Mouse (Mus musculus): ENCODE measurements around the gene Gm16253. TPM values are rescaled to one million over a fixed set of nuclear protein-coding genes. Genes with fewer than 3 reads are reported as not detected.
"Not testable (repeated sequence)": the region's sequence is repeated elsewhere in the genome, so short reads cannot be mapped to it uniquely, and the experiment has no call there.

The Gm16253 gene
- polyA plus RNA-seq, 1 experiment, result not detected

DNA sequence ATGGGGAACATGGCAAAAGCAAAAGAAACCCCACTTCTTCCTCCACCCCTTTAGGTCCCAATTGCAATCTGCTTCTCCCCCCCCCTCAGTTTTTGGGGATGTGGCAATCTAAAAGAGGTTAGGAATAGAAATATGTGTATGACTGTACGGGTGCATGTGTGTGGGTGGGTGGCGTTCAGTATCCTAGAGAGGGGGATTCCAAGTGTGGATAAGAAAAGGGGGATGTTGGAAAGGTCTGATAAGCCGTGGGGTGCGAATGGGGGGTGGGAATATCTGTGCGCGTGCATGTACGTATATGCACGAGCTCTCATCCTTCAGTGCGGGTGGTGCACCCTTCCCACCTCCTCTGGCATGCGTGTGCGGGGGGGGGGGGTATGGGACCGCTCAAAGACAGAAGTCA, 20.1 kb downstream of the Gm16253 start:
- H3K4me3 ChIP-seq (ENCODE audit: insufficient read depth, low read depth, low read length), result peak overlapping the region; percentile 56
- H3K4me1 ChIP-seq (ENCODE audit: control insufficient read depth, insufficient read depth, insufficient read length, low read length), result peaks cover 6% of the 10 kb centered on the region
- no peak overlapping the region for H3K27ac ChIP-seq (replicated peaks; ENCODE audit: low read depth, low read length)

DNA sequence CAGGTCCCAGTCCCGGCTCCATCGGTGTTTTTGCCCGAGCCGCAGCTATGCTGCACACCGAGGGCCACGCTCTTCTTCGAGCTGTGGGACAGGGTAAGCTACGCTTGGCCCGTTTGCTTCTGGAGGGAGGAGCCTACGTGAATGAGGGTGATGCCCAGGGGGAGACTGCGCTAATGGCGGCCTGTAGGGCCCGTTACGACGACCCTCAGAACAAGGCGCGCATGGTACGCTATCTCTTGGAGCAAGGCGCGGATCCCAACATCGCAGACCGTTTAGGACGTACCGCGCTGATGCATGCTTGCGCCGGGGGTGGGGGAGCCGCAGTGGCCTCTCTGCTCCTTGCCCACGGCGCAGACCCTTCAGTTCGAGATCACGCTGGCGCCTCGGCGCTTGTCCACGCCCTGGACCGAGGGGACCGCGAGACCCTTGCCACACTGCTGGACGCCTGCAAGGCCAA, 20.7 kb downstream of the Gm16253 start:
- Histone ChIP-seq H3K4me3 (ENCODE audit: insufficient read depth, low read depth, low read length) (peak overlapping the region; percentile 56), H3K4me1 (ENCODE audit: control insufficient read depth, insufficient read depth, insufficient read length, low read length) (peaks cover 3% of the 10 kb centered on the region), H3K27ac (replicated peaks; ENCODE audit: low read depth, low read length) (peak overlapping the region; percentile 25; the same call in 1 of the 2 replicates)

DNA sequence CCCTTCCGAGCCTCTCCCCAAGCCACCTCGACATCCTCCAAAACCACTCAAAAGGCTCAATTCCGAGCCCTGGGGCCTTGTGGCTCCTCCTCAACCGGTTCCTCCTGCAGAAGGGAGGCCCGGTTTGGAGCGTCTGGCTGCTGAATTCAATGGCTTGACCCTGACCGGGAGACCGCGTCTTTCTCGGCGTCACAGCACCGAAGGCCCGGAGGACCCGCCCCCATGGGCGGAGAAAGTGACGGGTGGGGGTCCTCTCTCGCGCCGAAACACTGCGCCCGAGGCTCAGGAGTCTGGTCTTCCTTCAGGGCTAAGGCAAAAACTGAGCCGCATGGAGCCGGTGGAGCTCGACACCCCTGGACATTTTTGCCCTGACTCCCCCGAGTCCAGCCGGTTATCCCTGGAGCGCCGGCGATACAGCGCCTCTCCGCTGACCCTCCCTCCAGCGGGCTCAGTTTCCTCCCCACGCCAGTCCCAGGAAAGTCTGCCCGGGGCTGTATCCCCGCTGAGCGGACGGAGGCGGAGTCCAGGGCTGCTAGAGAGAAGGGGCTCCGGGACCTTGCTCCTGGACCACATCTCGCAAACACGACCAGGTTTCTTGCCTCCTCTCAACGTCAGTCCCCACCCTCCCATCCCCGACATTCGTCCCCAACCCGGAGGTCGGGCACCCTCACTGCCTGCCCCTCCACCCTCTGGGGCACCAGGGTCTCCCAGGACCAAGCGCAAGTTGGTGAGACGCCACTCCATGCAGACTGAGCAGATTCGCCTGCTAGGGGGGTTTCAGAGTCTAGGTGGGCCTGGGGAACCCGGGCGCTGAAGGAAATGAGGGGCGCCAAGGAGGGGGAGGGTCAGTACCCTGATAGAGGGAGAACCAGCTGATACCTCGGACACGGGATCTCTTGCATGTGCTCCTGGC, 21.6 kb downstream of the Gm16253 start:
- Histone ChIP-seq H3K27ac (replicated peaks; ENCODE audit: low read depth, low read length) (peak overlapping the region; percentile 35), H3K4me1 (ENCODE audit: control insufficient read depth, insufficient read depth, insufficient read length, low read length) (peaks cover 3% of the 10 kb centered on the region), H3K4me3 (ENCODE audit: insufficient read depth, low read depth, low read length) (peak overlapping the region; percentile 56)

DNA sequence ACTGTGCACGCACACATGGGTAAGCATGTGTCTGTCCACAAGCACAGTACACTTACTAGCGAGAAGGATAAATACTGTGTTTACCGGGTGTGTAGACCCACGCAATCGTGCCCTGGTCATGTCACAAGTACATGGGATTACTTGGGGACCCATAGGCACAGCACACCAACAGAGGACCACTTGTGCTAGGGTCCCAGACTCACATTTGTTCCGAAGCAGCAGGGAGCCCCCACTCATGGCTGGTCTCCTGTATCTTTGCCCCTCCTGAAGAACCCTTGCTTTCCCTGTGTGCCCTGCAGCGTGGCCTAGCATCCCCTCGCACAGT, 22.2 kb downstream of the Gm16253 start:
- Histone ChIP-seq H3K27ac (replicated peaks; ENCODE audit: low read depth, low read length) (no peak overlapping the region), H3K4me1 (ENCODE audit: control insufficient read depth, insufficient read depth, insufficient read length, low read length) (peaks cover 3% of the 10 kb centered on the region)

DNA sequence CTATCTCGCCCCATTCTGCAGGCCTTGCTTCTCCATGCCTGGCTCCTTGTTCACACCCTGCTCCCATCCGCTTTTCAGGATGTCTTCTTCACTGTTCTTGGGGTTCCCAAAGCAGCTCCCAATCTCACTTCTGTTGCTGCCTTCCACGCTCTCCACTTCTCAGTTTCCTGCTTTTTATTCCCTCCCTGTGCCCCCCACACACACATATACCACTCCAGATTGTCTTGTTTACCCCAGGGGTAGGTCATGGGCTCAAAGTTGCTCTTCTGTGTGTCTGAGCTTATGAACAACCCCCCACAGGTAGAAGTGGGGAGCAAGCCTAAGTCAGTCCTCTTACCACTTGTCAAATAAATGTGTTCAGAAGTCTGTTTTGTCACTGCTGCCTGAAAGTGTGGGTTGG, 22.6 kb downstream of the Gm16253 start:
- H3K4me1 ChIP-seq (ENCODE audit: control insufficient read depth, insufficient read depth, insufficient read length, low read length), result peaks cover 3% of the 10 kb centered on the region
- H3K4me3 ChIP-seq (ENCODE audit: insufficient read depth, low read depth, low read length), result no peak overlapping the region
- no peak overlapping the region for H3K27ac ChIP-seq (replicated peaks; ENCODE audit: low read depth, low read length)

More for the DNA sequence above, 22.2 kb downstream of the Gm16253 start:
- H3K4me3 ChIP-seq (ENCODE audit: insufficient read depth, low read depth, low read length), result no peak overlapping the region

DNA sequence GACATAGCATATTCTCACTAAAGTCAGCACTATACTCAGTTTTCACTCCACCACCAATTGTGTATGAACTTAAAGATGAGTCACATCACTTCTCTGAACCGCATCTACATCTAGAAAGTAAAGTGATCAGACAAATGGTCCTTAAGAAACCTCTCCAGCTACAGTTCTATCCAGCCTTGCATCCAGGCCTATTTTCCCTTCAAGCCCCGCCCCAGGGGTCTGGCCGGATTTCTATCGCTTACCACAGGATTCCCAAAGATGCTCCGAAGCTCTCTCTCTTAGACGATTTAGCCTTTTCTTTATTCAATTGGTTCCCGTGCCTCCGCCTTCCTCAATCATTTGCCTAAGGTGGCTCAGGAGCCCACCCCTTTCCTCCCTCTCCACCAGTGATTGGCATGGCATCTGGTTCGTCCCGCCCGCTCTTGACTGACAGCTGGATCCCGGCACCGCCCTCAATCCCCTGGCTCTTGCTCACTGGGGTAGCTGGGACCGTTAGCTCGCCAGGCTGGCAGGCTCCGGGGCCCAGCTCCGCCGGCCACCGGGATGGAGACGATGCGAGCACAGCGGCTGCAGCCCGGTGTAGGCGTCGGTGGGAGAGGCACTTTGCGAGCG, 24.0 kb downstream of the Gm16253 start, which contains the start of gene Lix1l:
Gene Lix1l, plus strand, starts transcription at position 511 of the 612 bp plus-strand sequence.
- Histone ChIP-seq H3K4me3 (ENCODE audit: insufficient read depth, low read depth, low read length) (peak within 1 kb of the TSS; percentile 67), H3K27ac (replicated peaks; ENCODE audit: low read depth, low read length) (peak within 1 kb of the TSS; percentile 70), H3K4me1 (ENCODE audit: control insufficient read depth, insufficient read depth, insufficient read length, low read length) (no peaks in the 10 kb centered on the region; the same call in 1 of the 2 replicates)

DNA sequence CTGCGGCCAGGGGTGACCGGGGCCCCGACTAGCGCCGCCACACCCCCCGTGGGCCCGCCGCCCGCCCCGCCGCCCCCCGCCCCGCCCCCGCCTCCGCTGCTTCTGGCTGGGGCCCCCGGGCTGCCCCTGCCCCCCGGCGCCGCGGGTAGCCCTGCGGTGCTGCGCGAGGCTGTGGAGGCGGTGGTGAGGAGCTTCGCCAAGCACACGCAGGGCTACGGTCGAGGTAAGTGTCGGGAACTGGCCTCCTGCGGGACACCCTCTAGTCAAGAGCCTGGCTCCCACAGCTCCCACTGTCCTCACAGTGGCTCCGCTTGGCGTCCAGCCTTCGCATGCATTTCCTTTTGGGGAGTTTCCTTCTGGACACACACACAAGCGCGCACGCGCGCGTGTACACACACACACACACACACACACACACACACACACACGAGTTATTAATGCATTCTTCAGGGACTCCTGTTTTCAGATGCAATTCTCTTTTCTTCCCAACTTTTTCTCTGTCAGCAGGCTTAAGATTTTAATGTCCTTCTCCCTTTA, 24.5 kb downstream of the Gm16253 start:
- H3K4me3 ChIP-seq (ENCODE audit: insufficient read depth, low read depth, low read length), result peak overlapping the region; percentile 67
- no peaks in the 10 kb centered on the region; the same call in 1 of the 2 replicates for H3K4me1 ChIP-seq (ENCODE audit: control insufficient read depth, insufficient read depth, insufficient read length, low read length)
- H3K27ac ChIP-seq (replicated peaks; ENCODE audit: low read depth, low read length), result peak overlapping the region; percentile 70

DNA sequence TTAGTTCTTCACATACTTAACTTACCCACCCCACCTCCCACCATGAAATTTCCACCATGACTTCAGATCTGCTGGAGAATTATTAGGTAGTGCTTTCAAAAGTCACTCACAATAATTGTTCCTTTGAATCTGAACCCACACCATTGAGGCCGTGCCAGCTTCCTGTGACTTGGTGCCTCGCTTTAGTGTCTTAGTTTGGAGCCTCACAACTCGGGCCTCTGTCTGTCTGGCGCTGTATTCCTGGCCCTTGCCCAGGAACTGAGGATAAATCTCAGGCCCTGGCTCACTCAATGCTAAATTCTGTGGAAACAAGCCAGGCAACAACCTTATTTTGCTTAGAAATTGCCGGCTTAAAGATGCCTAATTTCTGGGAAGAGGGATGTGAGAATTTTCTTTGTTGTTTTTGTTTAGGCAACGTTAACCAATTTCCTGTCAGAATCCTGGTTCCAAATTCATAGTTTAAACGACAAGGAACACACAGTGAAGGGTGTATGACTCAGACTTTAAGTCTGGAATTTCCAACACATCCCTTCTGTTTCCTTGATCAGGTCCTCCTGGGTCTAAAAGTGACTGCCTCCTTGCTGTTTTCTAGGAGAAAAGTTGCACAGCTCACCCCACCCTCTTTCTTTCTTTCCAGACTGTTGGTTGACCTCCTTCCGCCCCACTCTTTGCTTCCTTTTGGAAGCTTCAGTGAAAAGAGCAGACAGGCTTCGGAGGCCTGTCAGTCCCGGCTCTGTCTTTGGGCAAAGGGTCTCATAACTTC, 25.3 kb downstream of the Gm16253 start:
- Histone ChIP-seq H3K4me1 (ENCODE audit: control insufficient read depth, insufficient read depth, insufficient read length, low read length) (no peaks in the 10 kb centered on the region), H3K27ac (replicated peaks; ENCODE audit: low read depth, low read length) (peak overlapping the region; percentile 70), H3K4me3 (ENCODE audit: insufficient read depth, low read depth, low read length) (peak overlapping the region; percentile 67)

DNA sequence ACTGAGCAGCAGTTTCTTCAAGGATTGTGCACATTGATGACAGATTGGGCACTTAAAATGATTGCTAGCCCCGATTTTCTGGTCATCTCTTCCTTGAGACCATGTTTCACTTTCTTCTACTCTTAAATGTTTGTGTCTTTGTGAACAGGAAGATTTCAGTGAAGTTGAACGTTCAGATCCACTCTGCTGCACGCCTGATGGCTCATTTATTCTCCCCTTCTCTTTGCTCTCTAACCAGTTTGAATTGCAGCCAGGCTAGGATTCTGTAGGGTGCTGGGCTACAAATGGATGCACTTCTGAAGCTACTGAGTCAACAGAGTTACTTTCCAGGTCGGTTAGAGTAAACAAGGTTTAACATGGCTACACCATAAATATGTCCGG, 25.9 kb downstream of the Gm16253 start:
- H3K27ac ChIP-seq (replicated peaks; ENCODE audit: low read depth, low read length), result peak overlapping the region; percentile 70
- H3K4me1 ChIP-seq (ENCODE audit: control insufficient read depth, insufficient read depth, insufficient read length, low read length), result no peaks in the 10 kb centered on the region
- H3K4me3 ChIP-seq (ENCODE audit: insufficient read depth, low read depth, low read length), result peak overlapping the region; percentile 16

DNA sequence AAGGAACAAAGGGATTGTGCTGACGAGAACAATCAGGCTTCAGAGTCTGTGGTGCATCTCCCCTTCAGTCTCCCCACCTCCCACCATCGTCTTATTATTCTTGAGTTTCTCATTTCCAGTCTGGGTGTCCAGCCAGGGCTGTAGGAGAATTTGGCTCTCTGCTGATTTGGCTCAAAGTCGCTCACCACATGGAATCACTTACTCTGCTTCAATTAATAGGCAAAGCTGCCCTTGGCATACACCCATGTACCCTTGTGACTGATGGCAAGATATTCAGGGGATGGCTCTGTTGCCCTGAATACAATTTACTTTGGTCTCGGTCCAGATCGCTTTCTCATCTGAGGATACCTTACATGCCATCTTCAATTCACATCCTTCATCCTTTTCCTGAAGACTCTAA, 26.5 kb downstream of the Gm16253 start:
- no peak overlapping the region for H3K27ac ChIP-seq (replicated peaks; ENCODE audit: low read depth, low read length)
- H3K4me3 ChIP-seq (ENCODE audit: insufficient read depth, low read depth, low read length), result no peak overlapping the region
- no peaks in the 10 kb centered on the region for H3K4me1 ChIP-seq (ENCODE audit: control insufficient read depth, insufficient read depth, insufficient read length, low read length)

DNA sequence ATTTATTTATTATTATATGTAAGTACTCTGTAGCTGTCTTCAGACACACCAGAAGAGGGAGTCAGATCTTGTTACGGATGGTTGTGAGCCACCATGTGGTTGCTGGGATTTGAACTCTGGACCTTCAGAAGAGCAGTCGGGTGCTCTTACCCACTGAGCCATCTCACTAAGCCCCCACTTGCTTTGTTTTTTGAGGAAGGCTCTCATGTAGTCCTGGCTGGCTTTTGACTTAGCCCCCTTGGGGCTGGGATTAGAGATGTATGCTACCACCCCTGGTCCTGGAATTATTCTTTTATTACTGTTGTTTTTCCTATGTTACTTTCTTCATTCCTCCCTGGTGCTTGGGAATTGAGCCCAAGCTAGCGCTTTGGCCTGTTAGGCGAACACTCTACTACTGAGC, 29.2 kb downstream of the Gm16253 start:
- H3K4me1 ChIP-seq (ENCODE audit: control insufficient read depth, insufficient read depth, insufficient read length, low read length); H3K4me3 ChIP-seq (ENCODE audit: insufficient read depth, low read depth, low read length); H3K27ac ChIP-seq (replicated peaks; ENCODE audit: low read depth, low read length): not testable (repeated sequence)

DNA sequence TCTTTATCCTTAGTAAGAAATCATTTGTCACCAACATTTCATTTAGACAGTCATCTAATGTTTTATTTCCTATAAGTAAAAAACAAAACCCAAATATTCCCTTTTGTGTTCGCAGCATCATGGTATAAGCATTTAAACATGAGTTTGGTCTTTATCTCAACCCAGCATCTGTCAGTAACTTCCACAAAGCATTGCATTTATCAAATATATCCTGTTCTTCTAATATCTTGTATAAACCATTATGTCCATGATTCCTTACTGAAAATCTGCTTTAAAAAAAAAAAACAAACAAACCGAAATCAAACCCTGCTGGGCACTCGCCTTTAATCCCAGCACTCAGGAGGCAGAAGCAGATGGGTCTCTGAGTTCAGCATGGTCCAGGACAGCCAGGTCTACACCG, 29.8 kb downstream of the Gm16253 start:
- H3K27ac ChIP-seq (replicated peaks; ENCODE audit: low read depth, low read length), result no peak overlapping the region
- no peak overlapping the region for H3K4me3 ChIP-seq (ENCODE audit: insufficient read depth, low read depth, low read length)
- no peaks in the 10 kb centered on the region for H3K4me1 ChIP-seq (ENCODE audit: control insufficient read depth, insufficient read depth, insufficient read length, low read length)

DNA sequence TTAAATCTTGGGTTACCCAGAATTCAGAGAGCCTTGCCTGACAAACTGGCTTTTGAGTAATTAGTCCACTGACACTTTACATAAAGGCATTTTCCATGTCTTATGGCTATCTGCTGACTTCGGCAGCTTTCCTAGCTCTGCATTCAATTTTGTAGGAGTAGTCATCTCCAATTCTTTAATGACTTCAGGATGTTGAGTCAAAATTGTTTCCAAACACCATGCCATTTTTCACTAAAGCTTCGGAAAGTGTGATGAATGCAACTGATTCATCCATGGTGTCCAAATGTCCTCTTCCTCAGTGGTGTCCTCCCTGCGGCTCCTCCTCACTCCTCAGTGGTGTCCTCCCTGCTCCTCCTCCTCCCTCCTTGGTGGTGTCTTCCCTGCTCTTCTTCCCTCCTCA, 41.2 kb downstream of the Gm16253 start:
- no peaks in the 10 kb centered on the region for H3K4me1 ChIP-seq (ENCODE audit: control insufficient read depth, insufficient read depth, insufficient read length, low read length)
- H3K4me3 ChIP-seq (ENCODE audit: insufficient read depth, low read depth, low read length), result no peak overlapping the region
- no peak overlapping the region for H3K27ac ChIP-seq (replicated peaks; ENCODE audit: low read depth, low read length)

DNA sequence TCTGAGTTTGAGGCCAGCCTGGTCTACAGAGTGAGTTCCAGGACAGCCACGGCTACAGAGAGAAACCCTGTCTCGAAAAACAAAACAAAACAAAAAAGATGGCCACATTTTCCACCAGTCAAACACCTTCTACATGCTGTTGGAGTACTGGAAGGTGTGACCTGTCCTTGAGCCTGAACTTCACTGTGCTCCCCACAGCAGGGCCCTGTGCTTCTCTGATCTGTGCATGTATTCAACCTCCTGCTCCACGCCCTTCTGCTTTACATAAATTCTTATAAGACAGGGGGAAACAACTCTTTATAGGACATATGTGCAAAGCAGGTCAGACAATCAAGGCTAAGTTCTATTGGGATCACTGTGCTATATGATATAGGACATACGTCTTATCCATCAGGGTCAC, 46.4 kb downstream of the Gm16253 start:
- no peak overlapping the region for H3K27ac ChIP-seq (replicated peaks; ENCODE audit: low read depth, low read length)
- no peak overlapping the region for H3K4me3 ChIP-seq (ENCODE audit: insufficient read depth, low read depth, low read length)
- H3K4me1 ChIP-seq (ENCODE audit: control insufficient read depth, insufficient read depth, insufficient read length, low read length), result no peaks in the 10 kb centered on the region
